Mouse (Mus musculus) neural tube, embryonic 12.5 days (tissue): ENCODE results near the gene Syk. TPM values are rescaled to one million over a fixed set of nuclear protein-coding genes. Genes with fewer than 3 reads are reported as not detected.
A peak's percentile ranks its signal among the peaks of the same experiment; 100 is the strongest.

ENCODE experiments used
- ATAC-seq: fragments of 200-750 bp; cut with Nextera tagmentation; 2 replicates; pipeline ENCODE4 v1.8.0; 2017; ENCODE audit warnings: low read depth, mild to moderate bottlenecking, moderate TSS enrichment, moderate library complexity; ENCODE audit not compliant: low FRiP score
- H3K27ac ChIP-seq: fragments of 300-500 bp; sonication (generic); 2 replicates; pipeline ENCODE4 v1.5.1; 2016
- H3K27me3 ChIP-seq: fragments of 300-500 bp; sonication (generic); replicated peaks from 2 replicates; pipeline ENCODE4 v1.6.1; 2016; ENCODE audit warnings: mild to moderate bottlenecking
- H3K36me3 ChIP-seq: fragments of 300-500 bp; sonication (generic); 2 replicates; pipeline ENCODE4 v1.6.1; 2016; ENCODE audit warnings: mild to moderate bottlenecking
- H3K4me1 ChIP-seq: fragments of 300-500 bp; sonication (generic); 2 replicates; pipeline ENCODE4 v1.6.1; 2016
- H3K4me2 ChIP-seq: fragments of 300-500 bp; sonication (generic); replicated peaks from 2 replicates; pipeline ENCODE4 v1.6.1; 2016; ENCODE audit warnings: mild to moderate bottlenecking
- H3K4me3 ChIP-seq: fragments of 300-500 bp; sonication (generic); 2 replicates; pipeline ENCODE4 v1.5.1; 2016
- H3K9ac ChIP-seq: fragments of 300-500 bp; sonication (generic); 2 replicates; pipeline ENCODE4 v1.6.1; 2016; ENCODE audit warnings: mild to moderate bottlenecking
- H3K9me3 ChIP-seq: fragments of 300-500 bp; sonication (generic); 2 replicates; pipeline ENCODE4 v1.6.1; 2016; ENCODE audit warnings: mild to moderate bottlenecking
- WGBS: fragments of 180-500 bp; shearing (Covaris S2); methylation state at CpG from one replicate; pipeline ENCODE4 v1.1.7; 2016; 5-methylcytosine and 5-hydroxymethylcytosine counted together
- polyA plus RNA-seq: library from polyadenylated mRNA; unstranded; fragments of >200 nt; fragmentation: Nextera tagmentation; extraction: Ambion mirVana; gene quantifications from 2 replicates; pipeline ENCODE4 v1.2.1, GENCODE M21; 2016

The Syk gene
- polyA plus RNA-seq, 1 experiment from 2014 or later: 3.0 TPM

DNA sequence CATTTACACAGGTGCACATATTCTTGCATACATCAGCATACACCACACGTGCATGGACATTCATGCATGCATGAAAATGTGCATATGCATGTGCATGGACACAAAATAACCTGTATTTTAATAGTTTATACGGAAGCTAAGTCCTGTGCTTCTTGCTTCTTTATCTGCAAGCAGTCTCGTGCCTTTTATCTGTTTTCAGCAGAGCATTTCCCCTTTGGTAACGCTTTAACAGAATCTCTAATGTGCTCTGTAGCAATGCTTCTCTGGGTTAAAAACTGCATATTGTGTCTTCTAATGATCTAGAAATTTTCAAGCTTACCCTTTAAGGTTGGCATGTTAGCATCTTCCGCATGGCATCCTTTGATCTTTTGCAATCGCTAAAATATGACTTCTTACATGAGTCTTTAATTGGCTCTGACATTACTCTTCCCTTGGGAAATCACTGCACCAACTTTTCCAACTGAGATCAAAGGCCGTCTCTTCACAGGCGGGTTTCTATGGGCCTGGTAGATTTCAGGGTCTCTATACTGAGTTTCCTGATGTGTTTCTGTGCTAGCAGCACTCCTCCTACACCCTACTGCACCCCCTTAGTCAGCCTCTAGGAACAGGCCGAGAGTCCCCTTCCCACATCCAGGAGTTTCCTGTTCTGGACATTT is 30.0 kb upstream of the Syk start:
- Histone ChIP-seq H3K4me2 (no peak overlapping the region), H3K4me3 (no peak overlapping the region), H3K36me3 (no peaks in the 10 kb centered on the region), H3K27ac (no peak overlapping the region), H3K4me1 (no peaks in the 10 kb centered on the region), H3K9me3 (no peaks in the 10 kb centered on the region), H3K27me3 (no peaks in the 10 kb centered on the region), H3K9ac (no peak overlapping the region)
- 71% methylated on average over 9 of the region's 9 CpGs for WGBS
- no peak for ATAC-seq

DNA sequence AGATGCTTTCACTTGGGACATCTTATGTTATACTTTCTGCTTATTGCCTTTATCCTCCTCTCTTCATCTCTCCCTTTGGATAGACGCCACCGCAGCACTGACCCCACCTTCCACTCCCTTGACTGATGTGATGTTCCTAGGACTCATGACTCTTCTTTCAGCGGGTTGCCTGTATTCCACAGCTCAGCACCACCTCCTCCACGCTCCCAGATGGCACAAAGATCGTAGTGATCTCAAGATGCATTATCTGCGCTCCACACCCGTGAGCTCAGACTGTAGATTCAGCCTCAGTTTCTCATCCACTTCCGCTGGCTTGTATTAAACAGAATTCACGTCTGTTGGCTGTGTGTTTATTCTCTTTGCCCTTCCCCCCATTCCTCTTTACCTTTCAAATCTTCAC is 28.3 kb upstream of the Syk start:
- Histone ChIP-seq H3K9me3 (no peaks in the 10 kb centered on the region), H3K4me2 (no peak overlapping the region), H3K27ac (no peak overlapping the region), H3K4me1 (no peaks in the 10 kb centered on the region), H3K9ac (no peak overlapping the region), H3K4me3 (no peak overlapping the region), H3K27me3 (no peaks in the 10 kb centered on the region), H3K36me3 (no peaks in the 10 kb centered on the region)
- no peak for ATAC-seq
- 86% methylated on average over 9 of the region's 9 CpGs for WGBS

DNA sequence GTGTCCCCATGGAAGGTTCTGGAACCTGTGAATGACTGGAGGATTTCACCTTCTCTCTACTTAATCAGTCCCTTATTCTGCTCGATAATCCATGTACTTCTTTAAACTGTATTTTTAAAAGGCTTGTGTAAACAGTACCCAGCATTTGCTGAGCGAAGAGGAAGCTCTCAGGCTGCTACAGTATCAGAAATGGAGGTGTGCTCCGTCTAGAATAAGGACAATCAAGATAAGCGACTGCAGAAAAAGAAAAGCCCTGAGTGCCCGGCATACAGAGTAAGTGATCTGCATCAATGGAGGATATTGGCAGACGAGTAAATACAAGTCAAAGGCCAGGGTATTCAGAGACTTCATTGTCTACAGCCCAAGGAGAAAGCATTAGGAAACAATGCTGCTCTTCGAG is 25.6 kb upstream of the Syk start:
- 76% methylated on average over 7 of the region's 7 CpGs for WGBS
- H3K4me2 ChIP-seq: no peak overlapping the region
- no peaks in the 10 kb centered on the region for H3K9me3 ChIP-seq
- no peaks in the 10 kb centered on the region for H3K27me3 ChIP-seq
- no peaks in the 10 kb centered on the region for H3K36me3 ChIP-seq
- no peak for ATAC-seq
- peaks cover 13% of the 10 kb centered on the region for H3K4me1 ChIP-seq
- H3K9ac ChIP-seq: no peak overlapping the region
- no peak overlapping the region for H3K4me3 ChIP-seq
- no peak overlapping the region for H3K27ac ChIP-seq

DNA sequence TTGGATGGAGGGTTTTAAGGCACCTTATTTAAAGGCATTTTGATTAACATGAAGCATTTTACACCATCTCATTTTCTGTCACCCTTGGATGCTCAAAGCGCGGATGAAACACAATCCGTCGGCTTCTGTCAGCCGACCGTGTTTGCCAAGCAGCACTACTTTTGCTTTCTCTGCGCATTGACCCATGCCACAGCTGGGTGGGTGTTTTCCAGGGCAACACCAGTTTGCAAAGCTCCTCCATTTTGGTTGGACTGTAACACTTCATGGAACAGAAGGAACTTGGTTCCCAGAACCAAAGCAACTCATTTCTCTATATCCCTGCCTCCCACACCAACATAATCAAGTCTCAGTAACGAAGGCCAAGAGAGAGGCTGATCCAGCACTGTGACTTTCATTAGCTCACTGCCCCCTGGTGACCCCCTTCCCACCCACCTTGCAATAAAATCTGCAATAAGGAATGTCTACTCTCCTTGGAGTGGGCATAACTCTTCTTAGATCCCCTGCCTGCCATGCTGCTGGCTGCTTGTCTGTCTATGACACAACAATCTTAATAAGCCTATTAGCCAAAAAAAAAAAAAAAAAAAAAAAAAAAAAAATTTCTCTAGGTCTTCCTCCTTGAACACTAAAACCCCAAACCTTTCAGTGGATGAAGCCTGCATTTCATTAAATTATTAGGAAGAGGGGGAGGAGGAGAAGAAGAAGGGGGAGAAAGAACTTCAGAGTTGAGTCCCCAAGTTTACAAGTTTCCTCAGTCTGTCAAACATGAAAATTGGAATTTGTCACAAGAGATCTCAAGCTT is 21.4 kb upstream of the Syk start:
- no peak for ATAC-seq
- Histone ChIP-seq H3K9me3 (no peaks in the 10 kb centered on the region), H3K27me3 (no peaks in the 10 kb centered on the region), H3K4me1 (peaks cover 14% of the 10 kb centered on the region), H3K27ac (no peak overlapping the region), H3K36me3 (no peaks in the 10 kb centered on the region), H3K4me3 (no peak overlapping the region), H3K9ac (no peak overlapping the region), H3K4me2 (peak overlapping the region; percentile 10; the same call in 1 of the 2 replicates)
- WGBS: 81% methylated on average over 8 of the region's 8 CpGs

DNA sequence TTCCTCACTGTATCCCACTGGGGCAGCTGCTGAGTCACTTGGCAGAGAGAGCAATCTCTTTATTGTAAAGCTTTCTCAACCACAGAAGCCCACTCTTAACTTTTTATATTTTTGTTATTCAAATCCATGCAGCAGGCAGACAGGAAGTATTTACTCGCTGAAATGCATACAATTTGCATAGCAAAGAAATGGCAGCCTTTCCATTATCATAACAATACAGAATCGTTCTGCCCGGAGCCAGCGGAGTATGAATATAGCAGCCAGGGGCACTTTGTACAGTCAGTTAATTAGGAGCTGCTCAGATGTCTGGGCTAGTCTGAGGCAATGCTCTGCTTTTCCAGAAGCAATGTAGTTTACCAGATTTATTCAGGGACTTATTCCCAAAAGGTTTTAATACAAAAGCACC is 20.8 kb upstream of the Syk start:
- Histone ChIP-seq H3K9me3 (no peaks in the 10 kb centered on the region), H3K4me2 (peak overlapping the region; percentile 10; the same call in 1 of the 2 replicates), H3K36me3 (no peaks in the 10 kb centered on the region), H3K27ac (no peak overlapping the region), H3K9ac (no peak overlapping the region), H3K4me1 (peaks cover 14% of the 10 kb centered on the region), H3K4me3 (no peak overlapping the region), H3K27me3 (no peaks in the 10 kb centered on the region)
- ATAC-seq: no peak
- 19% methylated on average over 4 of the region's 4 CpGs for WGBS

DNA sequence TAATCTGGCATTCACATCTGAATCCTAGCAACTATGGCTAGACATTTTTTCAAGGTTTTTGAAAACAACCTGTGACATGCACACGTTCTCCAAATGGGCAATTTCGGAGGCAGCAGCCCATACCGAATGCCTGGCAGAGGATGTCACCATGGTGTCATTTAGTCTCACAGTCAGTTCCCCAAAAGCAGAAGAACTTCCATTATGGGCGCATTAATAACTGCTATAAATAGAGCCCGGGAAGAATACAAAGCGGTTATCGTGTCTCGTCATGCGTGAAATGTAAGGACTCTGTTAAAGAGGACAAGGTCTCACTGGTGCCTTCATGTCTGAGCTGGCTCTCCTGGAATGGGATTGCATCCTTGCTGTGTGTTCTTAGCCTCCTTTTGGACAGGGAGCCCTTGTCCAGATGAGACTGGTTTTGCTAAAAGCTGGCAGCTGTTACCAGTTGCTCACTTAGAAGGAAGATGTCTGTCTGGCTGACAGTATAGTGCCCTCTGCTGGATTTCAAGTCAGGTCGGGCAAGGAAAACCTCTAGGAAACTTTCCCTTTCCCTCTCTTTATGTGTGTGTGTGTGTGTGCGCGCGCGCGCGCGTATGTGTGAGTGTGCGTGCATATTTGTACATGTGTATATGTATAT is 17.8 kb upstream of the Syk start:
- Histone ChIP-seq H3K36me3 (no peaks in the 10 kb centered on the region), H3K27me3 (no peaks in the 10 kb centered on the region), H3K9me3 (no peaks in the 10 kb centered on the region), H3K4me1 (peaks cover 14% of the 10 kb centered on the region), H3K27ac (no peak overlapping the region), H3K4me3 (no peak overlapping the region), H3K9ac (no peak overlapping the region), H3K4me2 (no peak overlapping the region)
- WGBS: 82% methylated on average over 18 of the region's 18 CpGs
- no peak for ATAC-seq

DNA sequence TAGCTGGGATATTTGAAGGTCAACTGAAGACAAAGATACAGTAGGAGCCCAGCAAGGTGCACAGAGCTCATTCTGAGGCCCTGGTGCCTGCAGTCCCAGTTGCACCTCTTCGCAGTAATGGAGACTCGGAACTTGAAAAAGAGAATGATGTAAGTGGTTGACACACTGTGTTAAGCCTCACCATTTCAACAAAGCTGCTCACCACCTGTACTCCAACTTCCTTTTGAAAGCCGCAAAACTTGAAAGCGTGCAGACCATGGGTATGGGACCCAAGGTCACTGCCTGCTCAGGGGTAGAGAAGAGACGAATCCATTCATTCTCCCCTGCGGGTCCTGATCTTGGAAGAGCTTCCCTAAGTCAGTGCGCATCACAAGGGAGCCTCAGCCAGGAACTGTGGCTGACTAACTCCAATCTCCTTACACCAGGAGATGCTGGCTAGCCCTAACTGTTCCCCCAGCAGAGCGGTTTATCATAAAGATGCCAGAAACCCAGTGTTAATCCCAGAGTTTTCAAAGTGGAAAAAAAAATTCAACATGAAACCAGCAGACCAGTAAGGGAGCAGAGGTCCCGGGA is 16.7 kb upstream of the Syk start:
- Histone ChIP-seq H3K9me3 (no peaks in the 10 kb centered on the region), H3K36me3 (no peaks in the 10 kb centered on the region), H3K27ac (no peak overlapping the region), H3K4me1 (peaks cover 11% of the 10 kb centered on the region), H3K27me3 (no peaks in the 10 kb centered on the region), H3K4me3 (no peak overlapping the region), H3K4me2 (no peak overlapping the region), H3K9ac (no peak overlapping the region)
- 88% methylated on average over 9 of the region's 9 CpGs for WGBS
- no peak for ATAC-seq

DNA sequence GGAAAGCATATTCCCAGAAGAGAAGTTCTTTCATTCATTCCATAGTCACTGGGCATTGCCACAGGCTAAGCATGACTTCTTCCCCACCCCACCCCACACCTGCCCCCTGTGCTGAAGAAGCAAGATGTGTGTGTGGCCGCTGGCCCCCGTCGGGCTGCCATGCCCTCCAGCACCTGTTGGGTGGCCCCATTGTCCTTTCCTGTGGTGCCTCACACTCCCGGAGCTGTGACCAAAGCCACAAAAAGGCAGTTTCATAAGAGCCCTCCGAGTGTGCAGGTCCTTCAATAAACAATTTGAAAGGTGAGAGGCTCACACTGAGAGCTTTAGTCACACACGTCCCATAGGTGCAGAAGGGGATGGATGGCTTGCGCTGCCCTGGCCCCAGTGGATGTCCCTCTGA is 16.2 kb upstream of the Syk start:
- no peak for ATAC-seq

DNA sequence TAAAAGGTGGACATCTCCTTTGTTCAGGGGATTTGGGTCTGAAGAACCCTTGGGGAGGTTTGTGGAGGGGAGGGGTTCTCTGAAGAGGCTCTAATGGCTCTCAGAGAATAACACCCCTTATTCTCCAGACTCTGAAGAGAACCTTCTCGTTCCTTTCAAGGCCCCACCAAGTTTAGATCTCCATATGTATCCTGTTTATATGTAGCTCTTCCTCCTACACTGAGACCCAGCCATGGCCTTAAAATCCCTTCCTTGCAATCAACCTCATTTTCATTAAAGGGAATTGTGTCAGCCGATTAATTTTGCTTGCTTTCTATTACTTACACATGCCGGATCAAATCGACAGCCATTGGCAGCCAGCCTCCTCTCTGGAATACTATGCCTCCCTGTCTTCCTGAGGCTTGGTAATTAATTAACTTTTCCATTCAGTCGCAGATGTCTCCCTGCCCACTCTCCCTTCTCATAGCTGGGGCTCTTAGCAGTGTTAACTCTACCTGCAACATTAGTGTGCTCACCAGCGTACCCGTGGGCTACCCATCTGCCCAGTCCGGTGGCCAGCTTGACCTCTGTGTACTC is 13.7 kb upstream of the Syk start:
- Histone ChIP-seq H3K27ac (no peak overlapping the region), H3K4me2 (no peak overlapping the region), H3K4me3 (no peak overlapping the region), H3K27me3 (no peaks in the 10 kb centered on the region), H3K9me3 (no peaks in the 10 kb centered on the region), H3K36me3 (no peaks in the 10 kb centered on the region), H3K9ac (no peak overlapping the region), H3K4me1 (no peaks in the 10 kb centered on the region)
- 64% methylated on average over 8 of the region's 8 CpGs for WGBS
- no peak for ATAC-seq

More for the DNA sequence above, 16.2 kb upstream of the Syk start:
- no peaks in the 10 kb centered on the region for H3K36me3 ChIP-seq
- no peak overlapping the region for H3K4me2 ChIP-seq
- H3K4me1 ChIP-seq: peaks cover 8% of the 10 kb centered on the region
- no peak overlapping the region for H3K4me3 ChIP-seq
- no peak overlapping the region for H3K27ac ChIP-seq
- no peak overlapping the region for H3K9ac ChIP-seq
- WGBS: 76% methylated on average over 7 of the region's 7 CpGs
- no peaks in the 10 kb centered on the region for H3K9me3 ChIP-seq
- no peaks in the 10 kb centered on the region for H3K27me3 ChIP-seq

DNA sequence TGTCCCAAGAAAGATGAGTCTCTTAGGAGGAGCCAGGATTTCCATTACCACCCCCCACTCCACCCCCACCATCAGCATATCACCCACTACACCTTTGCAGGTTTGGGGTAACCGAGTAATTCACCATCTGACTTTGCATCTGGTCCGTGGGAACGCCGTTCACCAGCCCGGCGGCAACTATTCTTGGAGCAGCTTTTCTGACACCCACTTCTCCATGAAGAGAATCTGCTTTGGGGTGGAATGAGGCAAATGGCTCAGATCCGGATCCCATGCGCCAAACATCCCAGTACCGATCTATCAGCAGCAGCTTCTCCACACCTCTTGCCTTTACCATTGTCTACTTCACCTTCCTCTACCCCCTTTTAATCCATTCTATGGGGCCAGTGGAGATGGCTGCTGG is 12.7 kb upstream of the Syk start:
- Histone ChIP-seq H3K4me2 (no peak overlapping the region), H3K9me3 (no peaks in the 10 kb centered on the region), H3K27me3 (no peaks in the 10 kb centered on the region), H3K4me1 (no peaks in the 10 kb centered on the region), H3K4me3 (no peak overlapping the region), H3K9ac (no peak overlapping the region), H3K36me3 (no peaks in the 10 kb centered on the region), H3K27ac (no peak overlapping the region)
- no peak for ATAC-seq
- 92% methylated on average over 9 of the region's 9 CpGs for WGBS

DNA sequence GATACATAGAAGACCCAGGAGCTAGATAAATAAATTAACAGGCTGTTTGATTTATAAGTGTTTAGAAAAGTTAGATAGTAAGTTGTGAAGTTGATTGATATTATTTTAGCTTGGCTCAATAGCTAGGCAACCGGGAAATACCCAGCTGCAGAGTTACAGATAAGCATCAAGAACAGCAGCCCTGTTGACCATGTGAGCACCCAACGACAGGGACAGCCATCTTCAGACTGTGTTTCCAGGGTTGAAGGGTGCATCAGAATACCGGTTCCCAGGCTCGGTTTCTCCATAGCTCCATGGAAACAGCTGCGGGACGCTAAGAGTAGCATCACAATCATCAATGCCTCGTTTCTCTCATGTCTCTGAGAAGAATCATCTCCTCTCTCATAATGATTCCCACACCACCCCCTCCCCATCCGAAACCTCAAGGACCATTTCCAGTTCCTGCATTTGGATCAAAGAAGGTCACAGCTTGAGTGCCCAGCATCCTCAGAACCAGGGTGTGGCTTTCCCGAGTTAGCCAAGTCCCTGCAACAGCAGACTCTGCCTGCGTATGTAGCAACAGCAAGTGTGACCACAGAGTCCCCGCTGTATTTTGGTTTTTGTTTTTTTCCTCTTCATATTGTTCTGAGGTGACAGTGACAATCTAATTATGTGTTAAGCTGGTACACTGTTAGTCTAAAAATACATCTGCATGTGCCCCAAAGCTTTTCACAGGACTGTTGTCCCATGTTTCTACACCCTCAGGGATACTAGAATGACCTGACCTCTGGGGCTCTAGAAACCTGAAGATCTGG is 11.2 kb upstream of the Syk start:
- H3K9ac ChIP-seq: no peak overlapping the region
- H3K4me2 ChIP-seq: no peak overlapping the region
- H3K27me3 ChIP-seq: no peaks in the 10 kb centered on the region
- H3K36me3 ChIP-seq: no peaks in the 10 kb centered on the region
- ATAC-seq: no peak
- 84% methylated on average over 11 of the region's 11 CpGs for WGBS
- H3K4me3 ChIP-seq: no peak overlapping the region
- no peak overlapping the region for H3K27ac ChIP-seq
- H3K4me1 ChIP-seq: no peaks in the 10 kb centered on the region
- H3K9me3 ChIP-seq: no peaks in the 10 kb centered on the region
